Mouse (Mus musculus): ENCODE measurements at regions not wholly inside any gene's neighbourhood (a gene's known extent, or its start where the extent isn't known, plus 50 kb on each side); places are given as distances from the start of the nearest gene placed in this dataset.

GRCm38 (mm10) chr15:51073678-51074077, 2811.0 kb upstream of the Gm7489 start:
- 82% methylated on average over 6 of the region's 6 CpGs for WGBS
- Histone ChIP-seq H3K4me2 (replicated peaks; ENCODE audit: low read depth) (no peak overlapping the region), H3K36me3 (ENCODE audit: control insufficient read depth, insufficient read depth) (no peaks in the 10 kb centered on the region), H3K9me3 (ENCODE audit: control insufficient read depth) (no peaks in the 10 kb centered on the region), H3K9ac (ENCODE audit: low read depth, low read length) (no peak overlapping the region), H3K27ac (ENCODE audit: low read depth, low read length) (no peak overlapping the region), H3K4me1 (replicated peaks; ENCODE audit: control insufficient read depth, insufficient read depth, low read length) (no peaks in the 10 kb centered on the region), H3K27me3 (replicated peaks; ENCODE audit: control insufficient read depth, insufficient read depth, low read length) (no peaks in the 10 kb centered on the region), H3K4me3 (ENCODE audit: low read depth, low read length) (no peak overlapping the region)
- TF ChIP-seq CTCF (IDR thresholded peaks at IDR 0.05; ENCODE audit: low read depth) = no peak
- no peak for ATAC-seq

DNA sequence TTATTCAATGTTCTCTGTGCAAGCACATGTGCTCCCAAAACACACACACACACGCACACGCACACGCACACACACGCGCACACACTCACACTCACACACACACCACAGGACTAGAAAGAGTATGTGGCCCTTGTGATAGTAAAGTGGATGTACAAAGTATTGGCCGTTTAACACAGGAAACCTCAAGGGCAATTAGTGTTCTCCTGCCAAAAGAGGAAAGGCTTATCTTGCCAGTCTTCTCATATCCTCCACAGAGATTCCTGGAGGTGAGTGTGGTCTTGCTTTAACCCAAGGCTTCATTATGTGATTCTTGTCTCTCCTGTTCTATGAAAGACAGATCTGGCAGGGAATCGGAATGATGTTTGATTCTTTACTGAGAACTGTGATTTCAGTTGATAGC, 2810.5 kb upstream of the Gm7489 start:
- Histone ChIP-seq H3K4me3 (ENCODE audit: low read depth, low read length) (no peak overlapping the region), H3K36me3 (ENCODE audit: control insufficient read depth, insufficient read depth) (no peaks in the 10 kb centered on the region), H3K27ac (ENCODE audit: low read depth, low read length) (no peak overlapping the region), H3K4me1 (replicated peaks; ENCODE audit: control insufficient read depth, insufficient read depth, low read length) (no peaks in the 10 kb centered on the region), H3K9me3 (ENCODE audit: control insufficient read depth) (no peaks in the 10 kb centered on the region), H3K4me2 (replicated peaks; ENCODE audit: low read depth) (no peak overlapping the region), H3K9ac (ENCODE audit: low read depth, low read length) (no peak overlapping the region), H3K27me3 (replicated peaks; ENCODE audit: control insufficient read depth, insufficient read depth, low read length) (no peaks in the 10 kb centered on the region)
- ATAC-seq = no peak
- TF ChIP-seq CTCF (IDR thresholded peaks at IDR 0.05; ENCODE audit: low read depth) = no peak
- WGBS = 85% methylated on average over 7 of the region's 7 CpGs

- Histone ChIP-seq H3K4me3 (ENCODE audit: low read depth, low read length) (no peak overlapping the region), H3K9me3 (ENCODE audit: control insufficient read depth) (no peaks in the 10 kb centered on the region), H3K4me1 (replicated peaks; ENCODE audit: control insufficient read depth, insufficient read depth, low read length) (no peaks in the 10 kb centered on the region), H3K27me3 (replicated peaks; ENCODE audit: control insufficient read depth, insufficient read depth, low read length) (no peaks in the 10 kb centered on the region), H3K27ac (ENCODE audit: low read depth, low read length) (no peak overlapping the region), H3K9ac (ENCODE audit: low read depth, low read length) (no peak overlapping the region), H3K36me3 (ENCODE audit: control insufficient read depth, insufficient read depth) (no peaks in the 10 kb centered on the region), H3K4me2 (replicated peaks; ENCODE audit: low read depth) (no peak overlapping the region)
- TF ChIP-seq CTCF (IDR thresholded peaks at IDR 0.05; ENCODE audit: low read depth) = no peak
- no peak for ATAC-seq
- 64% methylated on average over 12 of the region's 12 CpGs for WGBS
These were observed 2800.9 kb upstream of the Gm7489 start for GRCm38 (mm10) chr15:51083677-51084322.

GRCm38 (mm10) chr15:51092936-51093335, 2791.8 kb upstream of the Gm7489 start:
- H3K4me1 ChIP-seq (replicated peaks; ENCODE audit: control insufficient read depth, insufficient read depth, low read length) = no peaks in the 10 kb centered on the region
- H3K27ac ChIP-seq (ENCODE audit: low read depth, low read length) = no peak overlapping the region
- no peak overlapping the region for H3K9ac ChIP-seq (ENCODE audit: low read depth, low read length)
- no peaks in the 10 kb centered on the region for H3K9me3 ChIP-seq (ENCODE audit: control insufficient read depth)
- no peak for ATAC-seq
- H3K36me3 ChIP-seq (ENCODE audit: control insufficient read depth, insufficient read depth) = no peaks in the 10 kb centered on the region
- TF ChIP-seq CTCF (IDR thresholded peaks at IDR 0.05; ENCODE audit: low read depth) = no peak
- no peak overlapping the region for H3K4me3 ChIP-seq (ENCODE audit: low read depth, low read length)
- H3K27me3 ChIP-seq (replicated peaks; ENCODE audit: control insufficient read depth, insufficient read depth, low read length) = no peaks in the 10 kb centered on the region
- H3K4me2 ChIP-seq (replicated peaks; ENCODE audit: low read depth) = no peak overlapping the region
- 81% methylated on average over 7 of the region's 7 CpGs for WGBS

GRCm38 (mm10) chr15:51103948-51104347, 2780.8 kb upstream of the Gm7489 start:
- Histone ChIP-seq H3K36me3 (ENCODE audit: control insufficient read depth, insufficient read depth) (no peaks in the 10 kb centered on the region), H3K4me3 (ENCODE audit: low read depth, low read length) (no peak overlapping the region), H3K9ac (ENCODE audit: low read depth, low read length) (no peak overlapping the region), H3K4me2 (replicated peaks; ENCODE audit: low read depth) (peak overlapping the region; percentile 35; the same call in 1 of the 2 replicates), H3K27ac (ENCODE audit: low read depth, low read length) (no peak overlapping the region), H3K27me3 (replicated peaks; ENCODE audit: control insufficient read depth, insufficient read depth, low read length) (no peaks in the 10 kb centered on the region), H3K4me1 (replicated peaks; ENCODE audit: control insufficient read depth, insufficient read depth, low read length) (no peaks in the 10 kb centered on the region), H3K9me3 (ENCODE audit: control insufficient read depth) (no peaks in the 10 kb centered on the region)
- WGBS = 81% methylated on average over 7 of the region's 7 CpGs
- ATAC-seq = no peak
- TF ChIP-seq CTCF (IDR thresholded peaks at IDR 0.05; ENCODE audit: low read depth) = no peak

DNA sequence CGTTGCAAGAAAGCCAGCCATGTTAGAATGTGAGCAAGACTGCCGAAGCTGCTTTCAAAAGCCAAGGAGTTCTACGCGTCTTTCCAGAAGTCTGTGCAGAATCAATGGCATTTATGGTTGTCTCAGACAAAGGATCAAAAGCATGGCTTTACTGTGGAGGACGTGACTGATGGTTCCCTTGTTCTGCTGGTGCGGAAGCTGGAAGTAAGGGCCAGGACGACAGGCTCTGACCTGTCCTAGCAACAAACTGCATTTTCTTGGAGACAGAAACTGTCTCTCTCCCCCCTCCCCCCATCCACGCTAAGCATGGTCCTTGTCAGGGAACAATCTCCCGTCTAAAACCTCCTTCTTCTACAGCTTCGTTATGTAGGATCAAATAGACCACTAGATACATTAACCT, 2780.3 kb upstream of the Gm7489 start:
- H3K9ac ChIP-seq (ENCODE audit: low read depth, low read length) = no peak overlapping the region
- no peak overlapping the region for H3K4me3 ChIP-seq (ENCODE audit: low read depth, low read length)
- TF ChIP-seq CTCF (IDR thresholded peaks at IDR 0.05; ENCODE audit: low read depth) = no peak

More for the DNA sequence above, 2780.3 kb upstream of the Gm7489 start:
- peak overlapping the region; percentile 35; the same call in 1 of the 2 replicates for H3K4me2 ChIP-seq (replicated peaks; ENCODE audit: low read depth)
- no peaks in the 10 kb centered on the region for H3K27me3 ChIP-seq (replicated peaks; ENCODE audit: control insufficient read depth, insufficient read depth, low read length)
- no peak for ATAC-seq
- H3K4me1 ChIP-seq (replicated peaks; ENCODE audit: control insufficient read depth, insufficient read depth, low read length) = no peaks in the 10 kb centered on the region
- no peaks in the 10 kb centered on the region for H3K9me3 ChIP-seq (ENCODE audit: control insufficient read depth)
- no peak overlapping the region for H3K27ac ChIP-seq (ENCODE audit: low read depth, low read length)
- no peaks in the 10 kb centered on the region for H3K36me3 ChIP-seq (ENCODE audit: control insufficient read depth, insufficient read depth)
- 18% methylated on average over 10 of the region's 10 CpGs for WGBS
